Mouse (Mus musculus) frontal cortex, adult (tissue): ENCODE results near the gene Ubxn11.
"Not testable (repeated sequence)": the region's sequence is repeated elsewhere in the genome, so short reads cannot be mapped to it uniquely, and the experiment has no call there.

Experiments
- ATAC-seq: cut with Nextera tagmentation; 2 replicates; pipeline ENCODE4 v1.9.2; 2017; ENCODE audit warnings: mild to moderate bottlenecking, moderate library complexity, mixed read lengths; ENCODE audit not compliant: low TSS enrichment

Gene Ubxn11

GRCm38 (mm10) chr4:134144297-134144696 is 41.9 kb downstream of the Ubxn11 start:
- ATAC-seq = not testable (repeated sequence)

GRCm38 (mm10) chr4:134149389-134149788 is 47.0 kb downstream of the Ubxn11 start:
- no peak for ATAC-seq

GRCm38 (mm10) chr4:134152112-134152511 is 49.7 kb downstream of the Ubxn11 start:
- ATAC-seq = no peak

GRCm38 (mm10) chr4:134153656-134154055 is 51.3 kb downstream of the Ubxn11 start:
- ATAC-seq = no peak

GRCm38 (mm10) chr4:134154354-134154753 is 52.0 kb downstream of the Ubxn11 start:
- ATAC-seq = no peak

GRCm38 (mm10) chr4:134155531-134155930 is 53.2 kb downstream of the Ubxn11 start:
- ATAC-seq = no peak

GRCm38 (mm10) chr4:134155961-134156465 is 53.6 kb downstream of the Ubxn11 start:
- ATAC-seq = no peak

GRCm38 (mm10) chr4:134156744-134157143 is 54.4 kb downstream of the Ubxn11 start:
- ATAC-seq = peak; percentile 97

GRCm38 (mm10) chr4:134157558-134157957 is 55.2 kb downstream of the Ubxn11 start:
- ATAC-seq = no peak

GRCm38 (mm10) chr4:134158774-134159173 is 56.4 kb downstream of the Ubxn11 start:
- ATAC-seq = no peak

GRCm38 (mm10) chr4:134160071-134160470 is 57.7 kb downstream of the Ubxn11 start:
- ATAC-seq = not testable (repeated sequence)

GRCm38 (mm10) chr4:134164591-134164990 is 62.2 kb downstream of the Ubxn11 start:
- ATAC-seq = no peak

- ATAC-seq = no peak
These were observed 62.7 kb downstream of the Ubxn11 start for GRCm38 (mm10) chr4:134165024-134165423.

GRCm38 (mm10) chr4:134165548-134166465 is 63.4 kb downstream of the Ubxn11 start:
- no peak for ATAC-seq

- ATAC-seq = no peak
These were observed 64.5 kb downstream of the Ubxn11 start for GRCm38 (mm10) chr4:134166906-134167305.

- ATAC-seq = no peak; the same call in 1 of the 2 replicates
These were observed 70.0 kb downstream of the Ubxn11 start for GRCm38 (mm10) chr4:134172391-134172790.
